Mouse (Mus musculus) midbrain, postnatal 0 days (tissue): ENCODE measurements around the gene Mettl24. TPM values are rescaled to one million over a fixed set of nuclear protein-coding genes. Genes with fewer than 3 reads are reported as not detected.
A peak's percentile ranks its signal among the peaks of the same experiment; 100 is the strongest.
"Not testable (repeated sequence)": the region's sequence is repeated elsewhere in the genome, so short reads cannot be mapped to it uniquely, and the experiment has no call there.

ENCODE experiments used
- ATAC-seq: fragments of 200-750 bp; cut with Nextera tagmentation; 2 replicates; pipeline ENCODE4 v1.8.0; 2017; ENCODE audit warnings: moderate number of reproducible peaks, mild to moderate bottlenecking, moderate TSS enrichment, moderate library complexity; ENCODE audit not compliant: low FRiP score
- DNase-seq: peaks from one replicate; pipeline ENCODE4 v3.0.0-alpha.2; 2015; ENCODE audit warnings: low spot score
- H3K27ac ChIP-seq: fragments of 300-500 bp; sonication (generic); 2 replicates; pipeline ENCODE4 v1.5.1; 2014; ENCODE audit warnings: low read depth, mild to moderate bottlenecking, low read length, mixed read lengths
- H3K27me3 ChIP-seq: fragments of 300-500 bp; sonication (generic); 2 replicates; pipeline ENCODE4 v1.6.1; 2014; ENCODE audit warnings: low read length, control low read depth, mixed read lengths; ENCODE audit not compliant: insufficient read depth
- H3K36me3 ChIP-seq: fragments of 300-500 bp; sonication (generic); 2 replicates; pipeline ENCODE4 v1.6.1; 2014; ENCODE audit warnings: low read length, control low read depth, mixed read lengths; ENCODE audit not compliant: insufficient read depth
- H3K4me1 ChIP-seq: fragments of 300-500 bp; sonication (generic); 2 replicates; pipeline ENCODE4 v1.6.1; 2014; ENCODE audit warnings: mild to moderate bottlenecking, control low read depth, antibody characterized with exemption, low read length, mixed read lengths; ENCODE audit not compliant: insufficient read depth
- H3K4me2 ChIP-seq: fragments of 300-500 bp; sonication (generic); 2 replicates; pipeline ENCODE4 v1.6.1; 2014; ENCODE audit warnings: low read depth, mild to moderate bottlenecking, low read length, mixed read lengths; ENCODE audit not compliant: poor library complexity, severe bottlenecking
- H3K4me3 ChIP-seq: fragments of 300-500 bp; sonication (generic); 2 replicates; pipeline ENCODE4 v1.5.1; 2014; ENCODE audit warnings: low read depth, mild to moderate bottlenecking, low read length, moderate library complexity
- H3K9ac ChIP-seq: fragments of 300-500 bp; sonication (generic); replicated peaks from 2 replicates; pipeline ENCODE4 v1.6.1; 2014; ENCODE audit warnings: mild to moderate bottlenecking, low read length, moderate library complexity, mixed read lengths; ENCODE audit not compliant: poor library complexity, severe bottlenecking
- H3K9me3 ChIP-seq: fragments of 300-500 bp; sonication (generic); 2 replicates; pipeline ENCODE4 v1.6.1; 2016; ENCODE audit warnings: low read length, control low read depth
- CTCF ChIP-seq: IDR thresholded peaks from 2 replicates; pipeline ENCODE4 v1.5.1; 2016; ENCODE audit warnings: antibody characterized with exemption, mild to moderate bottlenecking
- WGBS: fragments of 180-500 bp; shearing (Covaris S2); extraction: QIAGEN DNeasy Blood & Tissue Kit; methylation state at CpG from one replicate; pipeline ENCODE4 v1.1.7; 2014; 5-methylcytosine and 5-hydroxymethylcytosine counted together
- polyA plus RNA-seq: library from polyadenylated mRNA; unstranded; fragments of >200 nt; fragmentation: Nextera tagmentation; extraction: Ambion mirVana; gene quantifications from 2 replicates; pipeline ENCODE4 v1.2.1, GENCODE M21; 2015
- total RNA-seq: library from RNA; depleted of rRNA; stranded (reverse); fragments of >200 nt; gene quantifications from 2 replicates; pipeline ENCODE4 v1.2.3, GENCODE M21; 2014

The Mettl24 gene
- total and polyA plus RNA-seq, 2 experiments from 2014 or later = 0.98 TPM; not detected in 1

DNA sequence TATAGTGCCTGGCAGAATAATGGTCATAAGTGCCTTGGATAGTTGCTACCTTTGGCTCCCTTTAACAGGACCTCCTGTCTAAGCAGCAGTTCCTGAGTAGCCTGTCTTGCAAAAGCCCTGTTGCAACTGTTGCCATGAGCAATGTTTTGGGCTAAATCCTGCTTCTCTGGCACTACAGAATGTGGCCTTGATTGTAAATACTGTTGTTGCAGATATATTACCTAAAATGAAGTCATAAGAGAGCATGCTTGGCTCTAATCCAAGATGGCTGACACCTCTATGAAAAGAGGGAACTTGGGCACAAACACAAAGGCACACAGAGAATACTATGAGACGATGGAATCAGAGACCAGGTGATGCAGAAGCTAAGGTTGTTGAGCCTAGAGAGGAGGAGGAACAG, 122.1 kb downstream of the Mettl24 start:
- H3K9me3 ChIP-seq = no peaks in the 10 kb centered on the region
- TF ChIP-seq CTCF = no peak
- 59% methylated on average over 1 of the region's 1 CpGs for WGBS

DNA sequence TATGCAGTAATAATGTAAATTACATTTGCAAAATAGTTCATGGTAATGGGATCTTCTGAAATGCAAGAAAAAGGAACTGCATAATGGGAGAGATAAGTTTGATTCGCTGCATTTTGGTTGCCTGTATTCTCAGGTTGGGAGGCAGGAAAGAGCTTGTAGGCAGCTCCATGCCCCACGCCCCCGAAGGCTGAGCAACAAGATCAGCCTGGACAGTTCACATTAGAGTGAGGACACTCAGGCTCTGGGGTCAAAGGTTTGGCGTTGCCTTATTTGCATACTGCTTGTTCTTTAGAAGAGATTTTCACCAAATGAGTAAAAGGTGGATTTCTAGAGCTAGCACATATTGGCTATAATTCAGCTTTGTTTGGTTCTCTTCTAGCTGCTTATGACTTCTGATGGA, 123.1 kb downstream of the Mettl24 start:
- 85% methylated on average over 4 of the region's 4 CpGs for WGBS

More for the DNA sequence above, 122.1 kb downstream of the Mettl24 start:
- Histone ChIP-seq H3K27me3 (no peaks in the 10 kb centered on the region), H3K4me3 (no peak overlapping the region), H3K4me1 (no peaks in the 10 kb centered on the region), H3K9ac (no peak overlapping the region), H3K4me2 (no peak overlapping the region), H3K27ac (no peak overlapping the region), H3K36me3 (no peaks in the 10 kb centered on the region)
- no peak for ATAC-seq
- DNase-seq = no peak

DNA sequence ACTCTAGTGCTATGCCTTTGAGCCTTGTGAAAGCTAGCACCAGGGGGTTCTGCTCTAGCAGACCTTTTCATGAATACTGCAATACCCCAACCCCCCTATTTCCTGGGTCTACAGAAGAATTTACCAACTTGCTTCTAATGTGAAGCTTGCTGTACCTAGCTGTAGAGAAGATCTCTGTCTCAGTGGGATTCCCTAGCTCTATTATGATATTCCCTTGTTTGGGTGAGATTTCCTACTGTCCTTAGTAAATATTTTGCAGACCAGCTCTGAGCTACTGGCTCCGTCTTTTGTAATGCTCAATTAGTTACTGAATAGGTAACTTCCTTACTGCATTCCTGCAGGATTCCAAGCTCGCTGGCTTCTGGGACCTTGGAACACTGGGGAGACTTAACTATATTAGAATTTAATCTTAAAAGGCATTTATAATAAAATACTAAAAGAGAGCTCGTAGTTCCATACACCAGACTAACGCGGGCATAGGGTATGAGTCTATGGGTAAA, 126.4 kb downstream of the Mettl24 start:
- not testable (repeated sequence) for H3K4me3 ChIP-seq, DNase-seq, H3K27me3 ChIP-seq, H3K9ac ChIP-seq, H3K27ac ChIP-seq, H3K9me3 ChIP-seq, ATAC-seq, H3K4me1 ChIP-seq, H3K4me2 ChIP-seq, H3K36me3 ChIP-seq
- WGBS = 27% methylated on average over 5 of the region's 5 CpGs

More for the DNA sequence above, 123.1 kb downstream of the Mettl24 start:
- H3K9me3 ChIP-seq = no peaks in the 10 kb centered on the region
- no peak overlapping the region for H3K9ac ChIP-seq
- no peaks in the 10 kb centered on the region for H3K27me3 ChIP-seq
- no peak overlapping the region for H3K4me2 ChIP-seq
- TF ChIP-seq CTCF = no peak
- H3K36me3 ChIP-seq = no peaks in the 10 kb centered on the region
- no peak overlapping the region for H3K27ac ChIP-seq
- no peak overlapping the region for H3K4me3 ChIP-seq
- DNase-seq (no peak), ATAC-seq (no peak)
- no peaks in the 10 kb centered on the region for H3K4me1 ChIP-seq

DNA sequence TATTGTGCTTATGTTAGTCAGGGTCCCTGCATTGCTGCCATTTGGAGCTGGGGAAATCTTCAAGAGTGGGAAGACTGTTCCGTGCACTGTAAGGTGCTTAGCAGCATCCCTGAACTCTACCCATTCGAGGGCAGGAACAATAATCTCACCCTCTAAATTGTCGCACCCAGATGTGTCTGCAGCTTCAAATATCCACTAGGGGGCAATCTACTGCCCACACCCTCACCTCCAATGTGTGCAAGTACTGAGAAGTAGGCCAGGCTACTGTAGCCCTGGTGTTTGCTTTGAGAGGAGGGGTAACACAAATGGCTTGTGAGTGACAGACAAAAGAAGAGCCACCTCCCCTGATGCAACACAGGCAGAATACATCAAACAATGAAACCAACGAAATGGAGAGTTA, 130.5 kb downstream of the Mettl24 start:
- WGBS = 61% methylated on average over 4 of the region's 4 CpGs
- TF ChIP-seq CTCF = peak; percentile 52

DNA sequence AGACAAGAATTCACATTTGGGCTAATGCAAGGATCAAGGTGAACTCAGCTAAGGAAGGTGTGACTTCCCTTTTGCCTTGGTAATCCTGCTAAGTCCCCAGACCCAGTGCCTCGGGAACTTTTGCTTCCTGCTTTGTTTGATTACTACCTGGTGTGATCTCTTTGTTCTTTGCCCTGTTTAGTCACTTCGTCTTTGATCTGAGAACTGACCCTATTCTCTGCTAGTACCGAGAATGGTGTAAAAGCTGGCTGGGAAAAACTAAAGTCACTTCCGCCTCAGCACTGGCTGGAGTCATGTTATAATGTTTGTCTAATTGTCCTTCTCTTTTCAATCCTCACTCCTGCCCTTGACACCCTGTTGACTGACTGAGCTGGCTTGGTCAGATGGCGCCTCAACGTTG, 133.4 kb downstream of the Mettl24 start:
- H3K4me3 ChIP-seq = no peak overlapping the region
- no peaks in the 10 kb centered on the region for H3K27me3 ChIP-seq
- H3K4me1 ChIP-seq = no peaks in the 10 kb centered on the region
- H3K36me3 ChIP-seq = no peaks in the 10 kb centered on the region
- no peak overlapping the region for H3K4me2 ChIP-seq
- ATAC-seq (no peak), DNase-seq (no peak)
- no peak overlapping the region for H3K27ac ChIP-seq
- H3K9ac ChIP-seq = no peak overlapping the region
- 61% methylated on average over 6 of the region's 6 CpGs for WGBS
- no peak for TF ChIP-seq CTCF
- no peaks in the 10 kb centered on the region for H3K9me3 ChIP-seq

More for the DNA sequence above, 130.5 kb downstream of the Mettl24 start:
- Histone ChIP-seq H3K9ac (no peak overlapping the region), H3K4me2 (no peak overlapping the region), H3K4me1 (no peaks in the 10 kb centered on the region), H3K9me3 (no peaks in the 10 kb centered on the region), H3K4me3 (no peak overlapping the region), H3K27me3 (no peaks in the 10 kb centered on the region), H3K36me3 (no peaks in the 10 kb centered on the region), H3K27ac (no peak overlapping the region)
- ATAC-seq = no peak
- DNase-seq = no peak

DNA sequence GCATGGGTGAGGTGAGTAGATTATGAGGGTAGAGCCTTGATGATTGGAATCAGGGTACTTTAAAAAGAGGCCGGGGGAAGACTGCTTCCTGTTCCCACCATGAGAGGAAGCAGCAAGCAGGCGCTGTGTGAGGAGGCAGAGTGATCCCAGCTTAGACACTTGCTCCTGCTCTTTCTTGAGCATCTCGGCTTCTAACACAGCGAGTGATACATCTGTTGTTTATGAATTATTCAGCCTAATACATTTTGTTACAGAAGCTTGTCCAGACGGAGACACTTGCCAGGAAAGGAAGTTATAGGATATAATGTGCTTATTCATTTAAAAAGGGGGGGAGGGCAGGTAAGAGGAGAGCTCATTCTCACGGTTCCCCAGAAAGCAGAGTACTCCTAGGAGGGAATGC, 142.9 kb downstream of the Mettl24 start:
- Histone ChIP-seq H3K9ac (no peak overlapping the region), H3K4me2 (no peak overlapping the region), H3K9me3 (no peaks in the 10 kb centered on the region), H3K36me3 (peaks cover 5% of the 10 kb centered on the region; the same call in 1 of the 2 replicates), H3K4me1 (no peaks in the 10 kb centered on the region), H3K4me3 (no peak overlapping the region), H3K27ac (no peak overlapping the region), H3K27me3 (no peaks in the 10 kb centered on the region)
- TF ChIP-seq CTCF = no peak
- WGBS = 56% methylated on average over 6 of the region's 6 CpGs
- DNase-seq (no peak), ATAC-seq (no peak)
